Mouse (Mus musculus) embryonic fibroblast, embryonic 13.5 days (primary cell): Measurements from ENCODE around the gene Atf6.

Experiments
- CTCF ChIP-seq: IDR thresholded peaks from 2 replicates; pipeline ENCODE4 v1.5.1; 2011; ENCODE audit warnings: mild to moderate bottlenecking, control low read depth, low read length, moderate library complexity, borderline replicate concordance; ENCODE audit not compliant: insufficient read depth
- POLR2A ChIP-seq: IDR thresholded peaks from 2 replicates; pipeline ENCODE4 v1.6.1; 2011; ENCODE audit warnings: low read depth, mild to moderate bottlenecking, control low read depth, low read length, moderate library complexity

DNA sequence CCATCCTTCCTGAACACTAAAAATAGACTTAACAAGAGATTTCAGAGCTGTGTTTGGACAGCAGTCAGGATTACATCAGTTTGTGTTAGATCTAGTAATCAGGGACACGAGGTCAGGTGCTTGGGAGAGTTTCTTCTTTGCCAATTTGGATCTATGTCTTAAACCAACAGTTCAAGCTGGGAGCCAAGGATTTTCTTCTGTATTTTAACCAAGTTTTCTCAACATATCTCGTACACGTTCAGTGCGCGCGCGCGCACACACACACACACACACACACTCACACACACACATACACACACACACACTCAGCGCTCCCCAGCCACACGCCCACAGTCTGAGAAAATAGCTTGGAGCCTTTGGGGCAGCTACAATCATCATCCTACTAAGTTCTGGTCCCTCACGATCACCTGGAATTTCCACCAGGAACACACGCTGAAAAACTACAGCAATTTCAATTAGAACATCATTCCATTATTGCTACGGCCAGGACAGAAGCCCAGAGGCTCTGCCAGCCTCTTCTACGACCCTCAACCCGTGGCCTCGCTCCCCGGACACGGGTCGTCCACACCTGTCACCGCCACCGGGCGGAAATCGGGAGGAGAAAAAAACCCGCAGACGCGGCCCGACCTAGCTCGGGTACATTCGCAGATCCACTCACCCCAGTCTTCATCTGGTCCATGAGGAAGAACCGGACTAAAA is 430 bp downstream of the Atf6 start:
- TF ChIP-seq CTCF (no peak), POLR2A (no peak)
